In the genomic region with DNA sequence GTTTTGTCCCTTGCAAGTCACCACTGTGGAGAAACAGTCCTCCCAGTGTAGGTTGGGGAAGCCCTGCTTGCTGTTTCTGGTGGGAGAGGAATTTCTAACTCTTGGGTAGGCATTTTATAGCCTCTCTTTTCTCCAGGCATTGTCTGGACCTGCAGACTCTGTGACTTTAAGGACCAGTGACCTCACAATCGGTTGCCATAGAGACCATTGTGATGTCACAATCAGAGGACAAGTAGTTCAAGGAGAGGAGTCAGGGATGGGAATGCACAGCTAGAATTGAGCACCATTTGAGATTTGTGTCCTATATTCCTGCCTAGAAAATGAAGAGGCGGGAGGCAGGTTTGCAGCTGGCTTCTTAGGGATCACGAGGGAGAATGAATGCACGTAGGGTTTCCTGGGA, we compare ENCODE assay signal across 18 mouse cellular contexts. TPM values are rescaled to one million over a fixed set of nuclear protein-coding genes. Genes with fewer than 3 reads are reported as not detected.
"Had no signal": no experiment of that assay in that cellular context is flagged by ENCODE, and none has a peak within 500 bp of the region (broad histone marks: within the 10 kb centered on the region; RNA-seq: fewer than 3 reads in every experiment).

No protein-coding gene starts in this region.

- H3K4me1 ChIP-seq: liver, embryonic 13.5 days; lung, embryonic 15.5 days; megakaryocyte, embryonic 14.5 days had no signal

- H3K9me3 ChIP-seq: limb, embryonic 12.5 days; liver, embryonic 13.5 days; lung, embryonic 15.5 days; megakaryocyte, embryonic 14.5 days; midbrain, embryonic 15.5 days; neural tube, embryonic 13.5 days had no signal

- H3K9ac ChIP-seq: limb, embryonic 12.5 days; liver, embryonic 13.5 days; liver, postnatal 0 days; lung, embryonic 15.5 days; midbrain, embryonic 15.5 days; neural tube, embryonic 13.5 days had no signal

- H3K4me3 ChIP-seq: limb, embryonic 12.5 days; liver, embryonic 13.5 days; lung, embryonic 15.5 days; megakaryocyte, embryonic 14.5 days; midbrain, embryonic 15.5 days; neural tube, embryonic 13.5 days had no signal

- ATAC-seq: liver, postnatal 0 days; midbrain, embryonic 15.5 days had no signal

- H3K27ac ChIP-seq: kidney, postnatal 0 days; limb, embryonic 12.5 days; liver, embryonic 13.5 days; lung, embryonic 15.5 days; macrophage; midbrain, embryonic 15.5 days; neural tube, embryonic 13.5 days; stomach, postnatal 0 days had no signal

- H3K36me3 ChIP-seq: limb, embryonic 12.5 days; liver, embryonic 13.5 days; lung, embryonic 15.5 days; midbrain, embryonic 15.5 days; neural tube, embryonic 13.5 days had no signal

- H3K27me3 ChIP-seq: midbrain, embryonic 15.5 days had no signal

- DNase-seq: kidney, adult 9 months; kidney, postnatal 36 days; layer of hippocampus, adult 9-11 months; liver; liver, embryonic 13.5 days; liver, postnatal 0 days; lung, postnatal 14 days; thymus, adult 2 months; thymus, postnatal 25 days had no signal

- H3K4me2 ChIP-seq: limb, embryonic 12.5 days; liver, embryonic 13.5 days; lung, embryonic 15.5 days; midbrain, embryonic 11.5 days; midbrain, embryonic 15.5 days; neural tube, embryonic 13.5 days had no signal

RNA-seq across cellular contexts. Expression of a gene that starts 7.3 kb away (rescaled TPM):
- polyA plus RNA-seq: limb, embryonic 12.5 days; liver, postnatal 0 days; macrophage had no signal

RNA-seq across cellular contexts. Expression of a gene that starts 29.4 kb away (rescaled TPM):
- polyA plus RNA-seq: macrophage had no signal
